Mouse (Mus musculus) MEL (cell line): ENCODE data around the gene Gda.

Experiments used
- CTCF ChIP-seq, 3 experiments: IDR thresholded peaks in 2 of 3; conservative IDR thresholded peaks in 1 of 3; 2 replicates each; pipeline ENCODE4 v1.5.1; 2011 to 2012; ENCODE audit warnings: low read length in 3 of 3, low read depth in 2 of 3, mild to moderate bottlenecking in 2 of 3, improper control_type of control experiment in 1 of 3, inconsistent platforms in 1 of 3, mixed read lengths in 1 of 3, moderate library complexity in 1 of 3; ENCODE audit not compliant: control insufficient read depth in 1 of 3, insufficient read depth in 1 of 3, poor library complexity in 1 of 3, severe bottlenecking in 1 of 3
- ZC3H11A ChIP-seq: IDR thresholded peaks from 2 replicates; pipeline ENCODE4 v1.6.1; 2012; ENCODE audit warnings: low read depth, mild to moderate bottlenecking, inconsistent platforms, low read length, improper control_type of control experiment

DNA sequence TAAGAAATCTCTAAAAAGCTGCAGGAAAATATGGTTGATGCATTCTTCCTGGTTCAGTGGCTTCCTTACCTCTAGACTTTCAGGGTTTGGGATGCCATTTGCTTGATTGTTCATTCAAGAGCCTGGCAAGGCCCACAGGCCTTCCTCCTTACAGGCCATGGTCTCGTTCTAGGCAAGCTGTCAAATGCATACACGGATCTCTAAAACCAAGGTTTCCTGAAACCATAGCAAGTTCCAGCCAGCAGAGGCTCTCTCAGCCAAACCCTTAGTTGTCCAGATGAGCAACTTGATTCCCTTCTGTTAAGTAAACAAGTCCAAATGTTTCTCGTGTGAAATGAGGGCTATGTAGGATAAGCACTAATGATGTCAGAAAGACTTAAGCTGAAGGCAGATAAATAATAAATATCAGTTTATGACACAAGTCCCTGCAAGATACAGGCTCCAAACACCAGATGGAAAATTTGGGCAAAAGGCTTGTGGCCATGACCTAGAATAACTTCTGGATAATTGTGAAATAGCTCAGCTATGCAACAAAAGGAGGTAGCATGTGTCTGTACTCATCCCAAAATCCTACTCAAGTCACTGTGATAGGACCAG, 34.0 kb downstream of the Gda start:
- TF ChIP-seq ZC3H11A (no peak), CTCF (IDR thresholded peaks at IDR 0.05 in 2 of 3, conservative IDR thresholded peaks at IDR 0.05 in 1 of 3; ENCODE audit: control insufficient read depth in 1 of 3, insufficient read depth in 1 of 3, low read depth in 2 of 3, low read length in 3 of 3, poor library complexity in 1 of 3, severe bottlenecking in 1 of 3) (no peak)
